Mouse (Mus musculus) G1E (cell line): ENCODE data around the gene Cd47.

ENCODE experiments used
- CTCF ChIP-seq: IDR thresholded peaks from 2 replicates; pipeline ENCODE4 v1.5.1; 2012; ENCODE audit warnings: low read depth, low read length, inconsistent platforms, mixed read lengths
- GATA1 ChIP-seq: IDR thresholded peaks from 2 replicates; pipeline ENCODE4 v1.6.1; 2012; ENCODE audit warnings: borderline replicate concordance, low read length, inconsistent platforms, mixed read lengths
- TAL1 ChIP-seq: conservative IDR thresholded peaks from 2 replicates; pipeline ENCODE4 v1.6.1; 2012; ENCODE audit warnings: low read depth, low read length, inconsistent platforms, mixed read lengths

- TF ChIP-seq CTCF (no peak), TAL1 (no peak; the same call in 1 of the 2 replicates), GATA1 (no peak)
These were observed 26.0 kb upstream of the Cd47 start for GRCm38 (mm10) chr16:49774059-49775001.
